Mouse (Mus musculus): ENCODE measurements around the gene Best1.

The Best1 gene

GRCm38 (mm10) chr19:10001206-10001969, at the start of gene Best1, which contains the start of gene Rab3il1:
TSS of gene Best1 (minus strand) at chr19:10001633.
TSS of gene Rab3il1 (plus strand) at chr19:10001669.
- DNase-seq (ENCODE audit: low read depth, low spot score), result no peak

GRCm38 (mm10) chr19:10050438-10050837, 49.0 kb upstream of the Best1 start:
- no peak for DNase-seq (ENCODE audit: low read depth, low spot score)

GRCm38 (mm10) chr19:10049533-10049932, 48.1 kb upstream of the Best1 start:
- DNase-seq (ENCODE audit: low read depth, low spot score), result no peak

- DNase-seq (ENCODE audit: low read depth, low spot score), result no peak
These were observed 45.5 kb upstream of the Best1 start for GRCm38 (mm10) chr19:10046983-10047382.

- DNase-seq (ENCODE audit: low read depth, low spot score), result peak; percentile 40
These were observed 44.9 kb upstream of the Best1 start for GRCm38 (mm10) chr19:10046346-10046745.

- no peak for DNase-seq (ENCODE audit: low read depth, low spot score)
These were observed 44.3 kb upstream of the Best1 start for GRCm38 (mm10) chr19:10045707-10046106.

- DNase-seq (ENCODE audit: low read depth, low spot score), result peak; percentile 100
These were observed 42.2 kb upstream of the Best1 start for GRCm38 (mm10) chr19:10043643-10044042.

- peak; percentile 80 for DNase-seq (ENCODE audit: low read depth, low spot score)
These were observed 41.4 kb upstream of the Best1 start for GRCm38 (mm10) chr19:10042816-10043215.

GRCm38 (mm10) chr19:10042232-10042631, 40.8 kb upstream of the Best1 start:
- DNase-seq (ENCODE audit: low read depth, low spot score), result peak; percentile 87

- DNase-seq (ENCODE audit: low read depth, low spot score), result peak; percentile 68
These were observed 40.1 kb upstream of the Best1 start, which contains the start of gene Fads3 for GRCm38 (mm10) chr19:10041388-10042148. TSS of gene Fads3 (plus strand) at chr19:10041569.

GRCm38 (mm10) chr19:10040866-10041387, 39.5 kb upstream of the Best1 start:
- no peak for DNase-seq (ENCODE audit: low read depth, low spot score)

GRCm38 (mm10) chr19:10039615-10040014, 38.2 kb upstream of the Best1 start:
- peak; percentile 42 for DNase-seq (ENCODE audit: low read depth, low spot score)

GRCm38 (mm10) chr19:10038910-10039309, 37.5 kb upstream of the Best1 start:
- peak; percentile 78 for DNase-seq (ENCODE audit: low read depth, low spot score)

GRCm38 (mm10) chr19:10038364-10038763, 36.9 kb upstream of the Best1 start:
- DNase-seq (ENCODE audit: low read depth, low spot score), result no peak

- DNase-seq (ENCODE audit: low read depth, low spot score), result no peak
These were observed 36.1 kb upstream of the Best1 start for GRCm38 (mm10) chr19:10037534-10037933.

- DNase-seq (ENCODE audit: low read depth, low spot score), result peak; percentile 91
These were observed 33.5 kb upstream of the Best1 start for GRCm38 (mm10) chr19:10034785-10035447.

GRCm38 (mm10) chr19:10034356-10034755, 32.9 kb upstream of the Best1 start:
- no peak for DNase-seq (ENCODE audit: low read depth, low spot score)

- DNase-seq (ENCODE audit: low read depth, low spot score), result peak; percentile 85
These were observed 32.0 kb upstream of the Best1 start for GRCm38 (mm10) chr19:10033211-10033973.

GRCm38 (mm10) chr19:10029746-10030145, 28.3 kb upstream of the Best1 start:
- DNase-seq (ENCODE audit: low read depth, low spot score), result no peak

GRCm38 (mm10) chr19:10025169-10025875, 23.9 kb upstream of the Best1 start:
- DNase-seq (ENCODE audit: low read depth, low spot score), result peak; percentile 72

All from 3T3-L1 (cell line).